Mouse (Mus musculus) brain, embryonic 14.5 days (tissue): Measurements from ENCODE around the gene Ezh1.

ENCODE experiments used
- CTCF ChIP-seq: fragments of 200-500 bp; IDR thresholded peaks from 2 replicates; pipeline ENCODE4 v1.5.1; 2012; ENCODE audit warnings: inconsistent platforms, mild to moderate bottlenecking, moderate library complexity, borderline replicate concordance; ENCODE audit not compliant: insufficient read depth, insufficient read length; ENCODE audit errors: extremely low read depth
- POLR2A ChIP-seq: fragments of 200-500 bp; IDR thresholded peaks from 2 replicates; pipeline ENCODE4 v1.6.1; 2012; ENCODE audit warnings: mild to moderate bottlenecking, inconsistent platforms, borderline replicate concordance; ENCODE audit not compliant: poor library complexity, insufficient read depth, insufficient read length, severe bottlenecking; ENCODE audit errors: extremely low read depth

- TF ChIP-seq CTCF (no peak), POLR2A (no peak)
Measured at GRCm38 (mm10) chr11:101175636-101176116, 50.6 kb downstream of the Ezh1 start.
